23 mouse cellular contexts compared by ENCODE assay signal in the genomic region with DNA sequence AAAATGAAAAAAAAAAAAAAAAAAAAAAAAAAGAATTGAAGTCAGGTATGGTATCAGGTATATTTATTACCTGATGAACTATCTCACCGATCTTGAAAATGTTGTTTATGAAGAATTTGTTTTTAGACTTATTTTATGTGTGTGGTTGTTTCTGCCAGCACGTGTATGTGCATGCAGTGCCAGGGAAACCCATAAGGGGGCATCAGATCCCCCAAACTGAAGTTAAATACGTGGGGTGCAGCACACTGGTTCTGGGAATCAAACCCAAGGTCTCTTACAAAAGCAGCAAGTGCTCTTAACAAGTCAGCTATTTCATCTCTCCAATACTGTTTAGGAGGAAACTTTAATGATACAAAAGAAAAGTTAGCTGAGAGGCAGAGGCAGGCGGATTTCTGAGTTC. TPM values are rescaled to one million over a fixed set of nuclear protein-coding genes. Genes with fewer than 3 reads are reported as not detected.
DNase-seq lines count a peak whose midpoint lies in the region; ATAC-seq and TF ChIP-seq lines count a peak whose summit lies in the region.
"Had no signal": no experiment of that assay in that cellular context is flagged by ENCODE, and none has a peak within 500 bp of the region (broad histone marks: within the 10 kb centered on the region; RNA-seq: fewer than 3 reads in every experiment).

No protein-coding gene starts in this region.

- no peak for DNase-seq in forebrain, postnatal 0 days
- DNase-seq in left cerebral cortex, adult 2 months (ENCODE audit: extremely low spot score in 1 of 2, low spot score in 2 of 2), result no peak
- no peak for DNase-seq in left cerebral cortex, postnatal 14 days (ENCODE audit: low spot score in 2 of 2)
- DNase-seq in A20 (ENCODE audit: low read depth, low spot score), result peak; percentile 34
- peak; percentile 6 for DNase-seq in MEL-GATA-1-ER (ENCODE audit: extremely low read depth, low read depth)
- DNase-seq in cerebellum, adult 9-11 months, result no peak
- DNase-seq: adrenal gland, adult 8-10 months; cerebellum, adult 8-10 months; heart, adult 18-20 months; kidney, adult 2 months; kidney, postnatal 14 days; layer of hippocampus, adult 9-11 months; thymus, adult 2 months had no signal

- peaks cover 3% of the 10 kb centered on the region; the same call in 1 of the 2 replicates for H3K36me3 ChIP-seq in forebrain, postnatal 0 days (ENCODE audit: insufficient read depth)
- peaks cover 8% of the 10 kb centered on the region for H3K36me3 ChIP-seq in forebrain, embryonic 15.5 days
- H3K36me3 ChIP-seq in kidney, embryonic 14.5 days (ENCODE audit: control insufficient read depth, insufficient read depth, low read length), result no peaks in the 10 kb centered on the region

- no peak overlapping the region for H3K9ac ChIP-seq in forebrain, postnatal 0 days
- no peak overlapping the region for H3K9ac ChIP-seq in forebrain, embryonic 15.5 days (replicated peaks)
- no peak overlapping the region for H3K9ac ChIP-seq in kidney, embryonic 14.5 days (ENCODE audit: low read depth, low read length)
- H3K9ac ChIP-seq: heart, embryonic 15.5 days; limb, embryonic 13.5 days; liver, embryonic 14.5 days; midbrain, embryonic 13.5 days; neural tube, embryonic 13.5 days had no signal

- WGBS in forebrain, postnatal 0 days, result 88% methylated on average over 4 of the region's 4 CpGs
- WGBS in forebrain, embryonic 15.5 days, result 88% methylated on average over 4 of the region's 4 CpGs
- 93% methylated on average over 4 of the region's 4 CpGs for WGBS in kidney, embryonic 14.5 days

- no peak overlapping the region for H3K27ac ChIP-seq in forebrain, postnatal 0 days (ENCODE audit: low read depth, low read length)
- H3K27ac ChIP-seq in forebrain, embryonic 15.5 days (replicated peaks), result no peak overlapping the region
- H3K27ac ChIP-seq in left cerebral cortex, adult 2 months, result no peak overlapping the region
- no peak overlapping the region for H3K27ac ChIP-seq in kidney, embryonic 14.5 days (ENCODE audit: low read depth, low read length)
- H3K27ac ChIP-seq: heart, embryonic 15.5 days; hindbrain, postnatal 0 days; limb, embryonic 13.5 days; liver, embryonic 14.5 days; midbrain, embryonic 13.5 days; neural tube, embryonic 13.5 days had no signal

- intact Hi-C loops in left cerebral cortex, adult 2 months (cut with DNase I), result no loop called here
- intact Hi-C loops in left cerebral cortex, postnatal 14 days (cut with DNase I), result no loop called here

- no peaks in the 10 kb centered on the region for H3K9me3 ChIP-seq in forebrain, postnatal 0 days (ENCODE audit: low read length)
- H3K9me3 ChIP-seq in forebrain, embryonic 15.5 days, result no peaks in the 10 kb centered on the region
- no peaks in the 10 kb centered on the region for H3K9me3 ChIP-seq in kidney, embryonic 14.5 days (ENCODE audit: control insufficient read depth, low read length)
- H3K9me3 ChIP-seq: heart, embryonic 15.5 days; limb, embryonic 13.5 days; midbrain, embryonic 13.5 days; neural tube, embryonic 13.5 days had no signal

- TF ChIP-seq CTCF in forebrain, postnatal 0 days (IDR thresholded peaks at IDR 0.05; ENCODE audit: low read depth), result 0 out of 2 replicates have a peak, but pooled peaks have one; percentile 5
- peak; percentile 19 for TF ChIP-seq CTCF in left cerebral cortex, adult 2 months (IDR thresholded peaks at IDR 0.05)

- no peak overlapping the region for H3K4me3 ChIP-seq in forebrain, postnatal 0 days (ENCODE audit: low read depth, low read length)
- no peak overlapping the region for H3K4me3 ChIP-seq in forebrain, embryonic 15.5 days
- no peak overlapping the region for H3K4me3 ChIP-seq in left cerebral cortex, adult 2 months
- H3K4me3 ChIP-seq in kidney, embryonic 14.5 days (ENCODE audit: low read length), result no peak overlapping the region
- H3K4me3 ChIP-seq: heart, embryonic 15.5 days; limb, embryonic 13.5 days; midbrain, embryonic 13.5 days; neural tube, embryonic 13.5 days had no signal

- H3K4me2 ChIP-seq in forebrain, postnatal 0 days (ENCODE audit: low read depth), result no peak overlapping the region
- no peak overlapping the region for H3K4me2 ChIP-seq in forebrain, embryonic 15.5 days (replicated peaks)
- H3K4me2 ChIP-seq in kidney, embryonic 14.5 days (replicated peaks; ENCODE audit: low read depth, low read length), result no peak overlapping the region
- H3K4me2 ChIP-seq: heart, embryonic 15.5 days; limb, embryonic 13.5 days; midbrain, embryonic 13.5 days; neural tube, embryonic 13.5 days had no signal

- no peaks in the 10 kb centered on the region for H3K27me3 ChIP-seq in forebrain, postnatal 0 days (ENCODE audit: insufficient read depth, low read length)
- peaks cover 4% of the 10 kb centered on the region; the same call in 1 of the 2 replicates for H3K27me3 ChIP-seq in forebrain, embryonic 15.5 days
- H3K27me3 ChIP-seq in kidney, embryonic 14.5 days (ENCODE audit: control insufficient read depth, insufficient read depth, low read length), result no peaks in the 10 kb centered on the region
- H3K27me3 ChIP-seq: heart, embryonic 15.5 days had no signal

- no peak for ATAC-seq in forebrain, postnatal 0 days
- no peak for ATAC-seq in forebrain, embryonic 15.5 days (replicated peaks)
- no peak for ATAC-seq in kidney, embryonic 14.5 days (ENCODE audit: low FRiP score, low TSS enrichment)
- ATAC-seq: hindbrain, postnatal 0 days; midbrain, embryonic 13.5 days had no signal

- no peaks in the 10 kb centered on the region for H3K4me1 ChIP-seq in forebrain, postnatal 0 days (ENCODE audit: insufficient read depth)
- peaks cover 13% of the 10 kb centered on the region for H3K4me1 ChIP-seq in forebrain, embryonic 15.5 days
- peaks cover 7% of the 10 kb centered on the region; the same call in 1 of the 2 replicates for H3K4me1 ChIP-seq in kidney, embryonic 14.5 days (ENCODE audit: control insufficient read depth, insufficient read depth, low read length)

RNA-seq across cellular contexts. Expression of a gene that starts 4.1 kb away (rescaled TPM):
- 1.0 and 1.3 TPM in 2 replicates for total RNA-seq in forebrain, postnatal 0 days (2014; rRNA removed)
- polyA plus RNA-seq in forebrain, postnatal 0 days (2015; fragmentation: Nextera tagmentation; extraction: Ambion mirVana), result 0.47 and 1.4 TPM in 2 replicates
- polyA plus RNA-seq in forebrain, embryonic 15.5 days (2015; fragmentation: Nextera tagmentation; extraction: Ambion mirVana), result 1.5 and 1.7 TPM in 2 replicates
- 1 to 10 TPM; 3.5 to 5.8 TPM for total RNA-seq in left cerebral cortex, adult 2 months (2021)
- 1 to 10 TPM; 4.6 to 6.4 TPM for total RNA-seq in left cerebral cortex, postnatal 14 days (2021)
- polyA plus RNA-seq in kidney, embryonic 14.5 days (2014; fragmentation: Nextera tagmentation; extraction: Ambion mirVana), result 12.4 and 17.3 TPM in 2 replicates
- total RNA-seq: hematopoietic stem cell, adult 5-6 weeks; megakaryocyte progenitor cell, adult 5-6 weeks had no signal

Comparison
In these comparisons a context has a peak if more than half of its experiments do, and no peak if none do; other contexts are left out.
1. DNase-seq: peak in A20 (single experiment) and MEL-GATA-1-ER (single experiment); none in forebrain, postnatal 0 days (single experiment), left cerebral cortex, adult 2 months (0 of 2), left cerebral cortex, postnatal 14 days (0 of 2) and cerebellum, adult 9-11 months (single experiment).